Mouse (Mus musculus): ENCODE data around the gene Srp54a. TPM values are rescaled to one million over a fixed set of nuclear protein-coding genes. Genes with fewer than 3 reads are reported as not detected.

Gene Srp54a
- polyA plus RNA-seq, 1 experiment, result 10.5 TPM

DNA sequence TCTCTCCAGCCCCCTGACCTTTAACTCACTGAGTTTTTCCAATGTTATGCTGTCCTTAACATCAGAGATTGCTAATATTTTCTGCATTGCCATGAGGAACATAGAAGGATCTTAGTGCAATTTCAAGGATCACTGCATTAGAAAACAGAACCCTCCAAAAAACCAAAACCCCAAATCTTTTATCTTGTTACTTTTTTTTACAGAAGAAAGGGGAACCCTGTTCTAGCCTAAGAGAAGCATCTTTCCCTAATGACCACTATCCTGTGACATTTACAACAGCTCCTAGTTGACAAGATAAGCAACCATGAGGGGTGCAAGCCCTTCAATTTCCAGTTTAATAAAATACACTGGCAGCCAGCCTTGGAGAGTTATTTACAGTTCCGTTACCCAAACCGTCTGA lies 23.4 kb upstream of the Srp54a start:
- no peak overlapping the region for H3K27ac ChIP-seq (ENCODE audit: insufficient read depth, low read length)

DNA sequence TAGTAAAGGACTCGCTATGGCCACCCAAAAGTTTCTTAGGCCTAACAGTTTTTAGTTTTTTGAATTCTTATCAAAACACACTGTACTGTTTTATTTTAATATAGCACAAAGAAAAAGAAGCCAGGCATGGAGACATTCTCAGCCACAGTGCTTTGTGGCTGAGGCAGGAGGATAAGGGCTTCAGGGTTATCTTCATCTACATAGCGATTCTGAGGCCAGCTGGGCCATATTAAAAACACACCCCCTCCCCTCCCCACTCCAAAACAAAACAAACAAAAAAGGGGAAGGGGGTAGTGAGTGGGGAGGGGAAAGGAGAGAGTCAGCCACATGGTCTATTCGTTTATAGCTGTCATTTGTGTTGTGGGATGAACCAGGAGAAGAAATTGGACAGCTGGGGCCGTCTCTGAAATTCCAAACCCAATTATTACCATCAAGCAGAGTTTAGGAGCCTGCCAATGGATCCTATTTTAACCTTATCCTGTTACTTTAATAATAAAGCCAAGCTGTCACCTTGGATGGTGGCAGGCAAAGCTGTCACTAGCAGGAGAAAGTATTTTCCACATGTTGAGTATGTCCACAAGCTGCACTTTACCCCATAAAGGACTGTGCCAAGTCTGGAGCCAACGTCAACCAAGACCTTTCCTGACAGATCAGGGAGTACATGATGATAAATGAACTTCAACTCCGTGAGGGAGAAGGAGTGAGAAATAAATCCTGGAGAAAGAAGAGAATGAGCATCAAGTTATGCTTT lies 21.0 kb upstream of the Srp54a start:
- WGBS, result 86% methylated on average over 6 of the region's 6 CpGs
- H3K27me3 ChIP-seq (ENCODE audit: control insufficient read depth, insufficient read depth, low read length), result no peaks in the 10 kb centered on the region
- no peak for TF ChIP-seq POLR2A (IDR thresholded peaks at IDR 0.05; ENCODE audit: low read depth, low read length)
- no peaks in the 10 kb centered on the region for H3K4me1 ChIP-seq (ENCODE audit: control insufficient read depth, insufficient read depth, insufficient read length)
- H3K4me3 ChIP-seq (ENCODE audit: extremely low read depth, insufficient read depth, insufficient read length), result no peak overlapping the region
- no peak overlapping the region for H3K27ac ChIP-seq (ENCODE audit: insufficient read depth, low read length)
- H3K36me3 ChIP-seq (ENCODE audit: control insufficient read depth, insufficient read depth, low read length), result no peaks in the 10 kb centered on the region
- no peak for DNase-seq (ENCODE audit: low read depth in 1 of 2, low spot score in 2 of 2)

More for the DNA sequence above, 23.4 kb upstream of the Srp54a start:
- Histone ChIP-seq H3K4me3 (ENCODE audit: extremely low read depth, insufficient read depth, insufficient read length) (no peak overlapping the region), H3K36me3 (ENCODE audit: control insufficient read depth, insufficient read depth, low read length) (no peaks in the 10 kb centered on the region), H3K27me3 (ENCODE audit: control insufficient read depth, insufficient read depth, low read length) (no peaks in the 10 kb centered on the region), H3K4me1 (ENCODE audit: control insufficient read depth, insufficient read depth, insufficient read length) (no peaks in the 10 kb centered on the region)
- no peak for DNase-seq (ENCODE audit: low read depth in 1 of 2, low spot score in 2 of 2)
- TF ChIP-seq CTCF (IDR thresholded peaks at IDR 0.05; ENCODE audit: extremely low read depth, insufficient read depth, insufficient read length, insufficient replicate concordance), result no peak
- 84% methylated on average over 2 of the region's 2 CpGs for WGBS

- no peaks in the 10 kb centered on the region for H3K36me3 ChIP-seq (ENCODE audit: control insufficient read depth, insufficient read depth, low read length)
- TF ChIP-seq POLR2A (IDR thresholded peaks at IDR 0.05; ENCODE audit: low read depth, low read length) (no peak), CTCF (IDR thresholded peaks at IDR 0.05; ENCODE audit: extremely low read depth, insufficient read depth, insufficient read length, insufficient replicate concordance) (no peak)
- H3K27ac ChIP-seq (ENCODE audit: insufficient read depth, low read length), result no peak overlapping the region
- no peak overlapping the region for H3K4me3 ChIP-seq (ENCODE audit: extremely low read depth, insufficient read depth, insufficient read length)
- DNase-seq (ENCODE audit: low read depth in 1 of 2, low spot score in 2 of 2), result no peak
- WGBS, result 66% methylated on average over 3 of the region's 3 CpGs
- no peaks in the 10 kb centered on the region for H3K4me1 ChIP-seq (ENCODE audit: control insufficient read depth, insufficient read depth, insufficient read length)
- H3K27me3 ChIP-seq (ENCODE audit: control insufficient read depth, insufficient read depth, low read length), result no peaks in the 10 kb centered on the region
Measured at GRCm38 (mm10) chr12:55059812-55060211, 20.2 kb upstream of the Srp54a start.

- no peak overlapping the region for H3K27ac ChIP-seq (ENCODE audit: insufficient read depth, low read length)
- no peak for DNase-seq (ENCODE audit: low read depth in 1 of 2, low spot score in 2 of 2)
- 78% methylated on average over 6 of the region's 6 CpGs for WGBS
- H3K4me3 ChIP-seq (ENCODE audit: extremely low read depth, insufficient read depth, insufficient read length), result no peak overlapping the region
- no peaks in the 10 kb centered on the region for H3K4me1 ChIP-seq (ENCODE audit: control insufficient read depth, insufficient read depth, insufficient read length)
- no peaks in the 10 kb centered on the region for H3K36me3 ChIP-seq (ENCODE audit: control insufficient read depth, insufficient read depth, low read length)
- TF ChIP-seq POLR2A (IDR thresholded peaks at IDR 0.05; ENCODE audit: low read depth, low read length), result no peak
- no peak for TF ChIP-seq CTCF (IDR thresholded peaks at IDR 0.05; ENCODE audit: extremely low read depth, insufficient read depth, insufficient read length, insufficient replicate concordance)
- H3K27me3 ChIP-seq (ENCODE audit: control insufficient read depth, insufficient read depth, low read length), result no peaks in the 10 kb centered on the region
Measured at GRCm38 (mm10) chr12:55060212-55060898, 19.7 kb upstream of the Srp54a start.

- 90% methylated on average over 10 of the region's 10 CpGs for WGBS
- H3K27me3 ChIP-seq (ENCODE audit: control insufficient read depth, insufficient read depth, low read length), result no peaks in the 10 kb centered on the region
- H3K27ac ChIP-seq (ENCODE audit: insufficient read depth, low read length), result no peak overlapping the region
- H3K36me3 ChIP-seq (ENCODE audit: control insufficient read depth, insufficient read depth, low read length), result no peaks in the 10 kb centered on the region
- DNase-seq (ENCODE audit: low read depth in 1 of 2, low spot score in 2 of 2), result no peak
- H3K4me1 ChIP-seq (ENCODE audit: control insufficient read depth, insufficient read depth, insufficient read length), result no peaks in the 10 kb centered on the region
- TF ChIP-seq CTCF (IDR thresholded peaks at IDR 0.05; ENCODE audit: extremely low read depth, insufficient read depth, insufficient read length, insufficient replicate concordance) (no peak), POLR2A (IDR thresholded peaks at IDR 0.05; ENCODE audit: low read depth, low read length) (no peak)
- no peak overlapping the region for H3K4me3 ChIP-seq (ENCODE audit: extremely low read depth, insufficient read depth, insufficient read length)
Measured at GRCm38 (mm10) chr12:55061006-55061405, 19.1 kb upstream of the Srp54a start.

DNA sequence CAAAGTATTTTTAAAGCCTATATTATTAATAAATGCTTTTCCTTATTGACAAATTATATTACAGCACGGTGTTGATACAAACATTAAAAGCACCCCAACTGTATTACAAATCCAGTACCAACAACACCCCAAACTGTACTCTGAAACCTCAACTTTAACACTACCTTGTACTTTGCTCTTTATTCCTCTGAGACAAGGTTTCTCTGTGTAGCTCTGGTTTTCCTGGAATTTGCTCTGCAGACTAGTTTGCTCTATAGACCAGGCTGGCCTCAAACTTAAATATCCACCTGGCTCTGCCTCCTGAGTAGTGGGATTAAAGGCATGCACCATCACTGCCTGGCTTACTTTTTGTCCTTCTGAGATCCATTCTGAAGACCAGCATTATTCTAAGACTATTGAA lies 17.9 kb upstream of the Srp54a start:
- no peak overlapping the region for H3K4me3 ChIP-seq (ENCODE audit: extremely low read depth, insufficient read depth, insufficient read length)
- no peak overlapping the region for H3K27ac ChIP-seq (ENCODE audit: insufficient read depth, low read length)
- no peaks in the 10 kb centered on the region for H3K27me3 ChIP-seq (ENCODE audit: control insufficient read depth, insufficient read depth, low read length)
- no peak for TF ChIP-seq POLR2A (IDR thresholded peaks at IDR 0.05; ENCODE audit: low read depth, low read length)
- TF ChIP-seq CTCF (IDR thresholded peaks at IDR 0.05; ENCODE audit: extremely low read depth, insufficient read depth, insufficient read length, insufficient replicate concordance), result no peak
- WGBS, result 97% methylated on average over 1 of the region's 1 CpGs
- no peaks in the 10 kb centered on the region for H3K4me1 ChIP-seq (ENCODE audit: control insufficient read depth, insufficient read depth, insufficient read length)
- no peak for DNase-seq (ENCODE audit: low read depth in 1 of 2, low spot score in 2 of 2)
- no peaks in the 10 kb centered on the region for H3K36me3 ChIP-seq (ENCODE audit: control insufficient read depth, insufficient read depth, low read length)

DNA sequence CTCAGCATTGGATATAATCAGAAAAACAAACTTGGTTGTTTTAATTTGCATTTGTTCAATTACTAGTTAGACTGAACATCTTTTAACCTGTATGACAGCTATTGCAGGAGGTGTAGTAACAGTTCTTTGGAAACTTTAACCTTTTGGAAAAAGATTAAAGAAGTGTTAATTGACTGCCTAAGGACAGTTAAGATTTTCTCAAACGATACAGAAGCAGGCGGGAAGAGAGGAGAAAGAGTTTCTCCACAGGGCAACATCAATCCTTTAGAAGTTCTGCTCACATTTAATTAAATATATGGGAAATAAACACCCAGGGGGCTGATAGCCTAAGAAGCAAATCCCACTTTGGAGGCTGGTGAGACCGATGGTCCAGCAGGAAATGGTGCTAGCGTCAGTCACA lies 7.6 kb upstream of the Srp54a start:
- Histone ChIP-seq H3K27me3 (ENCODE audit: control insufficient read depth, insufficient read depth, low read length) (no peaks in the 10 kb centered on the region), H3K27ac (ENCODE audit: insufficient read depth, low read length) (no peak overlapping the region), H3K4me3 (ENCODE audit: extremely low read depth, insufficient read depth, insufficient read length) (no peak overlapping the region), H3K36me3 (ENCODE audit: control insufficient read depth, insufficient read depth, low read length) (no peaks in the 10 kb centered on the region), H3K4me1 (ENCODE audit: control insufficient read depth, insufficient read depth, insufficient read length) (no peaks in the 10 kb centered on the region)
- no peak for DNase-seq (ENCODE audit: low read depth in 1 of 2, low spot score in 2 of 2)
- TF ChIP-seq POLR2A (IDR thresholded peaks at IDR 0.05; ENCODE audit: low read depth, low read length) (no peak), CTCF (IDR thresholded peaks at IDR 0.05; ENCODE audit: extremely low read depth, insufficient read depth, insufficient read length, insufficient replicate concordance) (no peak)
- 91% methylated on average over 4 of the region's 4 CpGs for WGBS
